Mouse (Mus musculus) testis, adult 2 months (tissue): ENCODE measurements around the gene Polh.

ENCODE experiments used
- CTCF ChIP-seq: fragments of 200-500 bp; IDR thresholded peaks from 2 replicates; pipeline ENCODE4 v1.5.1; 2012; ENCODE audit warnings: low read depth, mild to moderate bottlenecking, inconsistent platforms, low read length, moderate library complexity; ENCODE audit not compliant: control insufficient read depth, insufficient read depth, insufficient replicate concordance
- POLR2A ChIP-seq: fragments of 200-500 bp; IDR thresholded peaks from 2 replicates; pipeline ENCODE4 v1.6.1; 2012; ENCODE audit warnings: low read depth, mild to moderate bottlenecking, inconsistent platforms, low read length, moderate library complexity; ENCODE audit not compliant: control insufficient read depth

DNA sequence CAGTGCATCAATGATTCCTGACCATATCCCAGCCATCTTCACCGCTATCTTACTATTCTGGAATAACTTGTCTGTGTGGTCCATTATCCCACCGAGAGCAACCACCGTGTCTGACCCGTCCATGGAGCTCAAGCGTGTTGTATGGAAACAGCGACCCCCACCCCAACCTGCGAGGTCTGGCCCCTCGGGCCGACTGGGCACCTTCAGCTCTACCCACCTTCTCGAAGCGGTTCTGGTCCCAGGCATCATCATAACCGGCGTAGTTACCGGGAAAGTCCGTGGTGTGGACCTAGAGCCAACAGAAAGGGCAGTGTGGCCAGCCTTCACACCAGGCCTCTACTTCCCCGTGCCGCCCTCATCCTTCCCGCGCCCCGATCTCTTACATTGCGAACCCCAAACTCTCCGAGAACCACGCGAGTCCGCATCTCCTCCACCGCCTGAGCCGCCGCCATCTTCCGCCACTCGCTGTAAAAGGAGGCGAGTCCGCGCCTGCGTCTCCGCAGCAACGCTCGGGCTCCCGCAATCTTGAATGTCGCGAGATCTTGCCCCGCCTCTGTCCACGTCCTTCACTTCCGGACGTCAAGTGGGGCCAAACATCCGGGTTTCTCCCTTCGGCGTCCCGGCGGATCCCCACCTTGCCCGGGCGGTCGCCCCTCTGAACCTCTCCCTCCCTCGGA, 45.2 kb upstream of the Polh start, which contains the start of the genes Polr1c and Yipf3:
- TF ChIP-seq POLR2A (peak; percentile 97), CTCF (no peak)
